In the genomic region with DNA sequence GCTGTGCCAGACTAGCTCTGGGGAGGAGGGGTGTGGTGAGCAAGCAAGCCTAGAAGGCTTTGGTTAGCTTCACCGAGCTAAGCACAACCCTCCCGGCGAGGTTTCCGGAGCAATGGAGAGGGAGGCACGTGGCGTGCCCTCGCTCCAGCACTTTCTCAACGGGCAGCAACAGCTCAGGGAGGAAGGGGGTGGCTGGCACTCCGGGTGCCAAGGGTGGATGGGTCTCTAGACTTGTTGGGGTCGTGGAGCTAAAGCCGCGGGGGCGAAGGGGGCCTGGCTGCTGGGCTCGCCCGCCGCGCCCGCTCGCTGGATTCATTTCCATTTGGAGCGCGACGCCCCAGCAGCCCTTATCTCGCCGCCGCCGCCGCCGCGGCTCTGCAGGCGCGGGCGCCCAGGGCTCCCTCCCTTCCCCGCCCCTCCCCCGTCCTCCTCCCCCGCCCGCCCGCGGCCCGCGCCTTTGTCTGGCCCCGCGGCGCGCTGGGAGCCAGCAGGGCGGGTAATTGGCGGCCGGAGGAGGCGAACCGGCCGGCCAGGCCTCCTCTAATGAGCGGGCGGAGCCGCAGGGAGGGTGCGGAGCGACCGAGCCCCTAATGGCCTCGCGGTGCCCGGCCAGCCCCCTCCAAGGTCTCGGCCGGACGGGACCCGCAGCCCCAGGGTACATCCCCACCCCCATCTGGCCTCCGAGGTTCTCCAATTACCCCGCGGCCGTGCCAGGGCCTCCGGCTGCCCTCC, we compare ENCODE assay signal across 7 mouse cellular contexts.
DNase-seq lines count a peak whose midpoint lies in the region; ATAC-seq and TF ChIP-seq lines count a peak whose summit lies in the region.

No protein-coding gene starts in this region.

- TF ChIP-seq CTCF in small intestine, adult 2 months (IDR thresholded peaks at IDR 0.05; ENCODE audit: extremely low read depth, insufficient read length, insufficient replicate concordance, low read depth, low read length): no peak

- H3K4me1 ChIP-seq in limb, embryonic 10.5 days: peaks cover 36% of the 10 kb centered on the region
- H3K4me1 ChIP-seq in midbrain, embryonic 11.5 days (ENCODE audit: control insufficient read depth, insufficient read depth, low read length): peaks cover 10% of the 10 kb centered on the region; the same call in 1 of the 2 replicates
- peaks cover 26% of the 10 kb centered on the region; the same call in 1 of the 2 replicates for H3K4me1 ChIP-seq in small intestine, adult 2 months (ENCODE audit: control insufficient read depth, insufficient read depth, insufficient read length, low read length)

- peak; percentile 72 for DNase-seq in adrenal gland, adult 2 months
- peak; percentile 73 for DNase-seq in embryo, embryonic 10.5 days (ENCODE audit: low spot score)
- DNase-seq in gastrocnemius, postnatal 14 days: peak; percentile 70
- peak; percentile 77 for DNase-seq in limb, embryonic 10.5 days (ENCODE audit: low spot score)
- DNase-seq in midbrain, embryonic 11.5 days (ENCODE audit: low spot score, missing footprints): peak; percentile 93

- no peaks in the 10 kb centered on the region for H3K36me3 ChIP-seq in limb, embryonic 10.5 days
- H3K36me3 ChIP-seq in midbrain, embryonic 11.5 days (ENCODE audit: control insufficient read depth, insufficient read depth, low read length): no peaks in the 10 kb centered on the region
- H3K36me3 ChIP-seq in small intestine, adult 2 months (ENCODE audit: control insufficient read depth, insufficient read depth, low read length): no peaks in the 10 kb centered on the region

- peak overlapping the region; percentile 46 for H3K4me2 ChIP-seq in midbrain, embryonic 11.5 days

- WGBS in limb, embryonic 10.5 days: 5% methylated on average over 37 of the region's 68 CpGs
- WGBS in midbrain, embryonic 11.5 days: 8% methylated on average over 47 of the region's 68 CpGs
- WGBS in small intestine, adult 2 months: 12% methylated on average over 45 of the region's 68 CpGs

- H3K9ac ChIP-seq in midbrain, embryonic 11.5 days (ENCODE audit: low read length): peak overlapping the region; percentile 59

- ATAC-seq in inflammation-experienced regulatory T-cells, adult 6 months: peak; percentile 61
- ATAC-seq in midbrain, embryonic 11.5 days (ENCODE audit: low FRiP score): peak; percentile 90

- H3K27me3 ChIP-seq in limb, embryonic 10.5 days (ENCODE audit: low read depth, poor library complexity, severe bottlenecking): peaks cover 97% of the 10 kb centered on the region
- peaks cover 2% of the 10 kb centered on the region for H3K27me3 ChIP-seq in midbrain, embryonic 11.5 days (ENCODE audit: control insufficient read depth, insufficient read depth, low read length)
- H3K27me3 ChIP-seq in small intestine, adult 2 months (ENCODE audit: control insufficient read depth, insufficient read depth, low read length): no peaks in the 10 kb centered on the region

- H3K4me3 ChIP-seq in limb, embryonic 10.5 days: peak overlapping the region; percentile 49
- H3K4me3 ChIP-seq in midbrain, embryonic 11.5 days (ENCODE audit: low read depth, low read length): peak overlapping the region; percentile 15
- H3K4me3 ChIP-seq in small intestine, adult 2 months (ENCODE audit: low read depth, low read length): peak overlapping the region; percentile 91

- peak; percentile 58; the same call in 1 of the 2 replicates for TF ChIP-seq POLR2A in small intestine, adult 2 months (IDR thresholded peaks at IDR 0.05; ENCODE audit: low read depth, low read length)

- H3K9me3 ChIP-seq in limb, embryonic 10.5 days (replicated peaks): no peaks in the 10 kb centered on the region
- no peaks in the 10 kb centered on the region for H3K9me3 ChIP-seq in midbrain, embryonic 11.5 days (ENCODE audit: control insufficient read depth, low read length)

- intact Hi-C loops in gastrocnemius, postnatal 14 days (cut with DNase I; ENCODE audit: low total_unique reads): no loop called here

- peak overlapping the region; percentile 95 for H3K27ac ChIP-seq in limb, embryonic 10.5 days
- H3K27ac ChIP-seq in midbrain, embryonic 11.5 days (ENCODE audit: low read depth, low read length): peak overlapping the region; percentile 65
- peak overlapping the region; percentile 99 for H3K27ac ChIP-seq in small intestine, adult 2 months (ENCODE audit: insufficient read depth, low read depth, low read length)

Comparison
In these comparisons a context has a peak if more than half of its experiments do, and no peak if none do; other contexts are left out.
1. Peak in every context shown above with its lines: DNase-seq, ATAC-seq, H3K4me3 ChIP-seq and H3K27ac ChIP-seq.
2. H3K4me3 ChIP-seq: peak in every context shown above with its lines; median percentile 91 in small intestine, adult 2 months; 49 in limb, embryonic 10.5 days; 15 in midbrain, embryonic 11.5 days.